Mouse (Mus musculus): Measurements from ENCODE around the gene Nub1.

Nub1 gene

GRCm38 (mm10) chr5:24701271-24701670 lies 15.9 kb downstream of the Nub1 start:
- no peak for DNase-seq (ENCODE audit: low spot score)

GRCm38 (mm10) chr5:24704615-24705014 lies 19.3 kb downstream of the Nub1 start:
- DNase-seq (ENCODE audit: low spot score), result no peak

GRCm38 (mm10) chr5:24709962-24710361 lies 24.6 kb downstream of the Nub1 start:
- DNase-seq (ENCODE audit: low spot score), result no peak

- DNase-seq (ENCODE audit: low spot score), result no peak
These were observed 26.3 kb downstream of the Nub1 start for GRCm38 (mm10) chr5:24711615-24712014.

- DNase-seq (ENCODE audit: low spot score), result no peak
These were observed 27.9 kb downstream of the Nub1 start for GRCm38 (mm10) chr5:24713199-24713598.

DNA sequence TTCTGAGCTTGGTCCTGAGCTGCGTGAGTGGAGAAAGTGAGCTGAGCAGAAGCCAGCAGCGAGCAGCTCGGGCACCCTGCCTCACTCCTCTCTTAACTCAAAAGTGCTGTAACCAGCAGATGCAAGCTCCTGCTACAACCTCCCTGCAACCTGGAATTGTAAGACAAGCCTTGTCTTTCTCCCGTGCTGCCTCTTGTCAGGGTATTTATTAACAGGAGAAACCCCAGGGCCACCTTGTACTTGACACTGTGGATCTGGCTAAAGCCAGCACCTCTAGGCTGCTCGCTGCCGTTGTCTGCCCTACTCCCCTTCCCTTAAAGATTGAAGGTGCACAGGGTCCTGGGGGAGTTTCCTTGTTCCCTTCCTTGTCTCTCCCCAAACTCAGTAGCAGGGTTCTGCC lies 28.7 kb downstream of the Nub1 start:
- no peak for DNase-seq (ENCODE audit: low spot score)

DNA sequence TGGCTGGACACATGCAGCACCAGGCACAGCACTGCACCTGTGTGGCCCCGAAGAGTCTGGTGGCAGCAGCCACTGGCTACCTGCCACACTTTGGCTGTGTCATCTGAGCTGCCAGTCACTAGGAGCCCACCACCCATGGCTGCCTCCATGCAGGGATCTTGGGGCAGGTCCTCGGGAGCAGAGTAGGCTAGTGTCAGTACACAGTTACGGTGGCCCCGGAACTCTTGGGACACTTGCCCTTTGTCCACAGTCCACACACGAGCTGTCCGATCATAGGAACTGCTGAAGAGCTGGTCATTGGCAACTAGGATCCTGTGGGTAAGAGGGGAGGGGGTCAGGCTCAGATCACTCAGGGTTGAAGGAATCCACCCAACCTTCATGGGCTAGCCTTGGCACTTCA lies 32.7 kb downstream of the Nub1 start:
- DNase-seq (ENCODE audit: low spot score), result no peak

- no peak for DNase-seq (ENCODE audit: low spot score)
These were observed 34.5 kb downstream of the Nub1 start for GRCm38 (mm10) chr5:24719852-24720251.

DNA sequence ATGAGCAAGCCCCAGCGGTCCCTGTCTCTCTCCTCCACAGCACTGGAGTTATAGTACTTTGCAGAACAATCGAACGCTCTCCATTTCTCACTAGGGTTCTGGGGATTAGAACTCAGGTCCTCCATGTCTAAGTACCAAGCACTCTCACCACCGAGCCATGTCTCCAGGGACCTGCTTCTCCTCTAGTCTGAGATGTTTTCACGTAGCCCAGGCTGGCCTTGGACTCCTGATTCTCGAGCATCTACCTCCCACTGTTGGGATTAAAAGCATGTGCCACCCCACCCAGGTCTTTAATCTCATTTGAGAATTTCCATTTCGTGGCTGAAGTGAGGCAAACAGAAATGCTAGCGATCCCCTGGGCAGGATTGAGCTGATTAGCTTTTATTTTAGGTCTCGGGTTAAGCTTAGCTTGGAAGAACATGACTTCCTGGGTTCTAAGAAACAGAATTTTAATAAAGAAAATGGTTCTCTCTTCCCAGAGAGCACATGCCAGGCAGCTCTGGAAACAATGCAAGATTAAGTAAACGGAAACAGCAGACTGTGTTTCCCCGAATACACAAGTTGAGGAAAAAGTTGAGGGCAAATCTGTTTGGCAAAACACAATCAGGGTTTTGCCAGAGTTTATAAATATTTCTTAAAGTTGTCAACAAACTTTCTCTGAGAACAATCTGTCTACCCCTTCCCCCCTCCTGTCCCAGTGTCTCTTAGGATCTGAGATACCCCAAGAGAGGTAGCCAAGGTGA lies 38.4 kb downstream of the Nub1 start:
- no peak for DNase-seq (ENCODE audit: low spot score)

- DNase-seq (ENCODE audit: low spot score), result no peak
These were observed 38.9 kb downstream of the Nub1 start for GRCm38 (mm10) chr5:24724270-24724634.

- no peak for DNase-seq (ENCODE audit: low spot score)
These were observed 39.5 kb downstream of the Nub1 start for GRCm38 (mm10) chr5:24724805-24725204.

- no peak for DNase-seq (ENCODE audit: low spot score)
These were observed 40.6 kb downstream of the Nub1 start for GRCm38 (mm10) chr5:24725897-24726296.

- DNase-seq (ENCODE audit: low spot score), result no peak
These were observed 41.8 kb downstream of the Nub1 start for GRCm38 (mm10) chr5:24726901-24727836.

DNA sequence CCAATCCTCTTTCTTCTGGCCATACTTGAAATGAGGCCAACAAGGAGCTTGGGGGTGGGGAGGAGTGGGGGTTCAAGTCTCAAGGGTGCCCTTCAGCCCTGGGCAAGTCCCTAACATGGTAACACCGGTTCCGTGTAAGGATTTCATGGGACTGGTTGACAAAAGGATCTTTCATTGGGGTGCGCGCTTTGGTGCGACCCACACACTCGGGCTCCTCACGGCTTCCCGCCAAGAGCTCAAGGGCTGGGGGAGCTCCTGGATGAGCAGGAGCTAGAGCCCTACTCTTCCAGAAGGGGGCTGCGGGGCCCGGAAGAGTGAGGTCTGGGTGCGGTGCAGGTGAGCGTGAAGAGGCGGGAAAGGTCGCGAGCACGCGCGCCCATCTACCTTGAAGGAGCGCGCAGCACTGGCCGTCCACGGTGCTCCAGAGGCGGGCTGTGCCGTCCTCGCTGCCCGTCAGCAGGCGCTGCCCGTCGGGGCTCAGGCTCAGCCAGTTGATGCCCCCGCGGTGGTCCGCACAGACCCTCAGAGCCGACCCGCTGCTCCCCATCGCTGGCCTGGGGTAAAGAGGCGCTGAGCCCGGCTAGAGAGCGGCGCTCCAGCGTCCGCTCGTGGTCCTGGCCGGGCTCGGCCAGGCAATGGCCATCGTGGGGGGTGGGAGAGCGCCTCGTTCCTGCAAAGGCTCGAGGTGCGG lies 44.6 kb downstream of the Nub1 start:
- DNase-seq (ENCODE audit: low spot score), result no peak

GRCm38 (mm10) chr5:24730488-24730871 lies 45.1 kb downstream of the Nub1 start, which contains the start of gene Wdr86:
Gene Wdr86, minus strand, starts transcription at chr5:24730727.
- no peak for DNase-seq (ENCODE audit: low spot score)

DNA sequence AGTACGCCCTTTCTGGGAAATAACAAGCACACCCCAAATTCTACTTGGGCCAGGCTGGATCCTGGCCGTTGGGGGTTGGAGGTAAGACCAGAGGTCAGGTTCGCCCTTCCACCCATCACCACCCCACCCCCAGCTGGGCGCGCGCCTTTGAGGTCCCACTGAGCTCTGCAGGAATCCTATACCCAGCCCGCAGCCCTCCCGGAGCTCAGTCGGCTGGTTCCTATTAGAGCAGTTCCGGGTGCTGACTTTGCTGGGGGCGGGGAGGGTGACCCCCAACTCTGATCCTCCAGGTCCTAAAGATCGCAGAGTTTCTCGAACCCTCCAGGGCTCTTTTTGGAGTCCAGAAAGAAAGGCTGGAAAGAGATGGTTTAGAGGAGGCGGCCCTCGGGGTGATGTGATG lies 45.7 kb downstream of the Nub1 start:
- DNase-seq (ENCODE audit: low spot score), result no peak

DNA sequence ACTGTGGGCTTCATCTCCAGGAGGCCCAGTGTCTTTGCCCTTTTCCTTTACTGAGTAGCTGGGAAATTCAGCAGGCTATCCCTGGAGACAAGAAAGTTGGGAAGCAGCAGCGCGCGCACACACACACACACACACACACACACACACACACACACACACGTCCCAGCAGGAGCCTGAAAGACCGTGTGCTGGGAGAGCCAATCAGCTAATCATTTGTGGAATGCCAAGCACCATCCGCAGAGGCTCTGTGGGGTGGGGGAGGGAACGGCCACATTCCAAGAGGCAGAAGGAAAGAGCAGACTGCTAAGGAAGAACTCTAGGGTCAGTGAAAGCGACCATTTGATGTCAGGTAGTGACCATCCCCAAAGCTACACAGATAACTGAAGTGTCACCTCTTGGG lies 47.8 kb downstream of the Nub1 start:
- DNase-seq (ENCODE audit: low spot score), result no peak

DNA sequence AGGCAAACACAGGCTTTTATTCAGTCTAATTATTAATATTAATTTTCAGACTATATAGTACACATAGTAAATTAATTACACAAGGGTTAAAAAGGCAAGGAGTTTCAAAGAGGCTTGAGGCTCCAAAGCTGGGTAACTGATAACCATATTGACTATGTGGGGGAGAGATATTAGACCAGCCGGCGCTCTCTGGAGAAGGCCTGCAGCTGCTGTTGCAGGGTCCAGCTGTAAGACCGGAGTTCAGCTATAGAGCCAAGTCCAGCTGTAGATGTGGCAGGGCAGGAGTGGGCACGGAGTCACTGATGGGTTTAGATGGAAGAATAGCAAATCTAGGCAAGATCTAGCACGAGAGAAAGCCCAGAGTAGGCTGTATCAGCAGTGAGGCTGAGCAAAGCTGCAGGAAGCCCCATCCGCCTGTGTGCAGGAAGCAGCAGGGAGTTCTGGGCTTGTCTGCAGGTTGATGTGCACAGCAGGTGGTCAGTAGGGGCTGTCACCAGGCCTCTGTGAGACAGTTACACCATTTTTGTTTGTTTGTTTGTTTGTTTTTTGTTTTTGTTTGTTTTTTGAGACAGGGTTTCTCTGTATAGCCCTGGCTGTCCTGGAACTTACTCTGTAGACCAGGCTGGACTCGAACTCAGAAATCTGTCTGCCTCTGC lies 48.6 kb downstream of the Nub1 start:
- no peak for DNase-seq (ENCODE audit: low spot score)

GRCm38 (mm10) chr5:24737595-24737994 lies 52.3 kb downstream of the Nub1 start:
- DNase-seq (ENCODE audit: low spot score), result no peak

DNA sequence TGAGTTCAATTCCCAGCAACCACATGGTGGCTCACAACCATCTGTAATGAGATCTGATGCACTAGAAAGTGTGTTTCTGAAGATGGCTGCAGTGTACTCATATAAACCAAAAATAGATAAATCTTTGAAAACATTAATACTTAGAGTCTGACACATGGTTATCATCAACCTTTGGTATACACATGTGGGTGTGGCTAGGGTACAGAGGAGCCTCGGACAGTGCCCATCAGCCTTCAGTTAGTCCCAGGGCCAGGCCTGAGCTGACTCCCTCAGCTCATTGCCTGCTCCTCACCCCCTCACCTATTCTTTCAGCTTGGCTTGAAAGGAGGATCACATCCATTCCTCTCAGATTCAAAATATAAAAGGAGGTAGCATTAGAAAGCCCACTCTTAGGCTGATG lies 53.2 kb downstream of the Nub1 start:
- no peak for DNase-seq (ENCODE audit: low spot score)

DNA sequence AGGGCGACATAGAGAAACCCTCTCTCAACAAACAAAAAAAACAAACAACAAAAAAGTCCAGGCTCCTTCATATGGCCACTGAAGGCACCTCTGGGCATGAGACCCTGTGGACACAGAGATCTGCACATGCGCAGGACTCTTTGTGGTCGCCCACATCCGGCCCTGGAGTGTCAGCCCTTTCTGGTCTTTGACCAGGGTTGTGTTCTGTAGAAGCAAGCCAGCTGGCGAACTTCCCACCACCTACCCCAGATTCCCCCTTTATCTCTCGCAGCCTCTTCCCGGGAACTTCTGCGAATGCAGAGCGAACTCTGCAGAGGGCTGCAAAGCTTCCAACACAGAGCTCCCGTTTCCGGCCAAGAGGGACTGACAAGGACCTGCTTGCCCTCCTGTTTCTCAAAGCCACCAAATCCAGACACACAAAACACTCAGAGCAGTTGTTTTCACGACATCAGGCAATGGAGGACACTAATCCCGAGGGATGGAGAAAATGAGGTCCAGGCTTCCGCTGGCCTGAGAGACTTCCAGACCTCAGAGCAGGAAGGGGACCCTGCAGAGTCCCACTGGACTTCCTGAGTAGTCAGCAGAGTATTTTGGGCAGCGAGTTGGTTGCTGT lies 53.9 kb downstream of the Nub1 start:
- DNase-seq (ENCODE audit: low spot score), result peak; percentile 41

All from urinary bladder, postnatal 25 days (tissue).